Comparison of ENCODE assay signal across 27 mouse cellular contexts in genomic region chr11:60958948-60959347, GRCm38 (mm10).
"Had no signal": no experiment of that assay in that cellular context is flagged by ENCODE, and none has a peak within 500 bp of the region (broad histone marks: within the 10 kb centered on the region; RNA-seq: fewer than 3 reads in every experiment).

No protein-coding gene starts in this region.

- H3K36me3 ChIP-seq: embryonic facial prominence, embryonic 10.5 days; embryonic facial prominence, embryonic 12.5 days; embryonic facial prominence, embryonic 13.5 days; embryonic facial prominence, embryonic 15.5 days; forebrain, embryonic 10.5 days; forebrain, embryonic 12.5 days; forebrain, embryonic 15.5 days had no signal

- H3K27ac ChIP-seq: embryonic facial prominence, embryonic 10.5 days; embryonic facial prominence, embryonic 12.5 days; embryonic facial prominence, embryonic 13.5 days; embryonic facial prominence, embryonic 15.5 days; forebrain, embryonic 10.5 days; forebrain, embryonic 12.5 days; forebrain, embryonic 13.5 days; forebrain, embryonic 15.5 days; gastrocnemius, adult 2 months had no signal

- H3K9ac ChIP-seq: embryonic facial prominence, embryonic 12.5 days; embryonic facial prominence, embryonic 13.5 days; embryonic facial prominence, embryonic 15.5 days; forebrain, embryonic 12.5 days; forebrain, embryonic 13.5 days; forebrain, embryonic 15.5 days; forebrain, postnatal 0 days had no signal

- H3K9me3 ChIP-seq: embryonic facial prominence, embryonic 10.5 days; embryonic facial prominence, embryonic 12.5 days; embryonic facial prominence, embryonic 13.5 days; embryonic facial prominence, embryonic 15.5 days; forebrain, embryonic 10.5 days; forebrain, embryonic 12.5 days; forebrain, embryonic 13.5 days; forebrain, embryonic 15.5 days had no signal

- H3K4me2 ChIP-seq: embryonic facial prominence, embryonic 12.5 days; embryonic facial prominence, embryonic 13.5 days; embryonic facial prominence, embryonic 15.5 days; forebrain, embryonic 12.5 days; forebrain, embryonic 13.5 days; forebrain, embryonic 15.5 days had no signal

- H3K4me3 ChIP-seq: embryonic facial prominence, embryonic 10.5 days; embryonic facial prominence, embryonic 12.5 days; embryonic facial prominence, embryonic 13.5 days; embryonic facial prominence, embryonic 15.5 days; erythroblast, embryonic 14.5 days; forebrain, embryonic 10.5 days; forebrain, embryonic 12.5 days; forebrain, embryonic 13.5 days; forebrain, embryonic 15.5 days; gastrocnemius, adult 2 months had no signal

- H3K27me3 ChIP-seq: embryonic facial prominence, embryonic 12.5 days; embryonic facial prominence, embryonic 13.5 days; embryonic facial prominence, embryonic 15.5 days; forebrain, embryonic 12.5 days; forebrain, embryonic 15.5 days had no signal

- ATAC-seq: forebrain, embryonic 13.5 days; forebrain, embryonic 14.5 days; forebrain, embryonic 15.5 days; forebrain, embryonic 16.5 days; forebrain, postnatal 0 days had no signal

- DNase-seq: cerebellum, adult 2 months; cerebellum, adult 8-10 months; cerebellum, adult 9-10 months; cerebellum, adult 9-11 months; cerebellum, postnatal 10 days; cerebellum, postnatal 14 days; cerebellum, postnatal 25 days; cerebellum, postnatal 36 days; embryo, embryonic 11 days; forebrain, postnatal 0 days; gastrocnemius, adult 2 months; gastrocnemius, postnatal 10 days; gastrocnemius, postnatal 14 days; gastrocnemius, postnatal 25 days; gastrocnemius, postnatal 36 days; heart, adult 18-20 months had no signal
